ENCODE assay signal across 17 mouse cellular contexts in genomic region chr13:41084521-41084920, GRCm38 (mm10). TPM values are rescaled to one million over a fixed set of nuclear protein-coding genes. Genes with fewer than 3 reads are reported as not detected.
"Had no signal": no experiment of that assay in that cellular context is flagged by ENCODE, and none has a peak within 500 bp of the region (broad histone marks: within the 10 kb centered on the region; RNA-seq: fewer than 3 reads in every experiment).

No protein-coding gene starts in this region.

- ATAC-seq: liver, postnatal 0 days had no signal

- H3K4me3 ChIP-seq: left cerebral cortex, adult 2 months; limb, embryonic 12.5 days; liver, embryonic 13.5 days; lung, embryonic 15.5 days; megakaryocyte, embryonic 14.5 days; midbrain, embryonic 12.5 days; myocyte; neural tube, embryonic 12.5 days had no signal

- H3K27ac ChIP-seq: left cerebral cortex, adult 2 months; limb, embryonic 12.5 days; liver, embryonic 13.5 days; lung, embryonic 15.5 days; midbrain, embryonic 12.5 days; neural tube, embryonic 12.5 days had no signal

- H3K9me3 ChIP-seq: limb, embryonic 12.5 days; liver, embryonic 13.5 days; lung, embryonic 15.5 days; megakaryocyte, embryonic 14.5 days; midbrain, embryonic 12.5 days; neural tube, embryonic 12.5 days had no signal

- H3K9ac ChIP-seq: limb, embryonic 12.5 days; liver, embryonic 13.5 days; liver, postnatal 0 days; lung, embryonic 15.5 days; midbrain, embryonic 12.5 days; neural tube, embryonic 12.5 days had no signal

- DNase-seq: kidney, adult 8-10 months; kidney, postnatal 25 days; liver; liver, embryonic 13.5 days; liver, postnatal 0 days; thymus, postnatal 36 days had no signal

- H3K4me1 ChIP-seq: limb, embryonic 12.5 days; midbrain, embryonic 12.5 days had no signal

- H3K36me3 ChIP-seq: limb, embryonic 12.5 days; liver, embryonic 13.5 days; lung, embryonic 15.5 days; midbrain, embryonic 12.5 days; neural tube, embryonic 12.5 days had no signal

RNA-seq across cellular contexts. Expression of gene Mak, which starts 5.0 kb away (rescaled TPM):
- total RNA-seq: neutrophil, adult 5-6 weeks had no signal

RNA-seq across cellular contexts. Expression of gene Gcm2, which starts 26.3 kb away (rescaled TPM):
- total RNA-seq: layer of hippocampus, postnatal 25 days; left cerebral cortex, adult 2 months; left cerebral cortex, postnatal 25 days; midbrain, postnatal 0 days; neutrophil, adult 5-6 weeks had no signal

RNA-seq across cellular contexts. Expression of gene Sycp2l, which starts 29.6 kb away (rescaled TPM):
- total RNA-seq: layer of hippocampus, postnatal 25 days; left cerebral cortex, adult 2 months; neutrophil, adult 5-6 weeks had no signal
